Mouse (Mus musculus): Measurements from ENCODE around the gene Gpatch2l.
A peak's percentile ranks its signal among the peaks of the same experiment; 100 is the strongest.

Gene Gpatch2l

DNA sequence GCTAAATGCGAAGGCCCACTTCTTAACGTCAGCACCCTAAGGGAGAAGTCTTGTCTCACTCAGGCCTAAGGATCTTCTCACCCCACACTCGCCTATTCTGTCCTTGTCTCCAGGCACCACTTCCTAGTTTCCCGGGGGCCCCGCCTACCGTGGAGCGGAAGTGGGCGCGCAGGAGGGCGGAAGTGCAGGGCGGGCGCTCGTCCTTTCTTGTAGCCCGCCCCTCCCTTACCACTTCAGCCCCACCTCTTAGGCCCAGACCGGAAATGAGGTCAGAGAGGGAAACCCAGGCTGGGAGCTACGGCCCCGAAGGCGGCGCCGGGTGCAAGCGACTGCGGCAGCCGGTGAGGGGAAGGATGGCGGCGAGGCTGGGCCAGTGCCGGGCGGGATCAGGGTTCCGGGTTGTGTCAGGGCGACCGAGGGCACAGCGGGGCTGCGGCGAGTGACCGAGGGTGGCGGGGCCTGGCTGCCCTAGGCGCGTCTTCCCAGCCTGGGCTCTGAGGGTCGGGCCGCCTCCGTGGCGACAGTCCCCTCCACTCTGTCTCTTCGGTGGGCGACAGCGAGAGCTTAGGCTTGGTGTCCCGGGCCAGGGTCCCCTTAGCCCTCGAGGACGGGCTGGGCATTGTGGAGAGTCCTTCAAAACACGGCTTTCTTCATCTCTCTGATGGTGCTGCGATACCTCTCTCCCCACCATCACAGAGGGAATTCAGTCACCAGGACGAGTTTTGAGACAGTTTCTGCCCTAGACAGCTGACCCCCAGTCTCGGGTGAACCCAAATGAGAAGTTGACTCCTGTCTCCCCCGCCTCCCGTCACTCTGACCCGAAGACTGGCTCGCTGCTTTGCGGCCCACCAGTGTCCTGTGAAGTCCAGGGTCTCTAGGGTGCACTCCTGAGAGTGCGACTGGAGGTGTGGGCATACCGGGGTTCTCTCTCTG, at the start of gene Gpatch2l:
Gene Gpatch2l (plus strand): TSS at position 255 of the 933 bp plus-strand sequence.
- peak; percentile 97 for DNase-seq (ENCODE audit: low spot score)

DNA sequence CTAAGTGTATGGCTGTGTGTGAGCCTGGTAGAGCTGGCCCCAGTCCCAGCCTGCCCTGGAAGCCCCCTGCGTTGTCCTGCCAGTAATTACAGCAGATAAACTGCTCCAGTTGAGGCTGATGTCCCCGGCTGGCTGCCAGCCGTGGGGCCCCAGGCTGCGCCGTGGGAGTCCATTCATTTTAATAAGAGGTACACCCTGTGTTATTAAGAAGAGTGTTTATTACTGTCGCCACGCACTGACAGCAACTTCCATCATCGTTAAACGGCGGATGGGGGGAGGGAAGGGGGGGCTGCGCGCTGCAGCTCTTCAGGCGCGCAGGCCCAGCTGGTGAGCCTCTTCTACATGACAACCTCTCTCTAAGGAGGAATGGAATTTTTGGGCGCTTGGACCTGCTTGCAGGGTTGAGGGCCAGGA, 49.6 kb upstream of the Gpatch2l start:
- no peak for DNase-seq (ENCODE audit: low spot score)

DNA sequence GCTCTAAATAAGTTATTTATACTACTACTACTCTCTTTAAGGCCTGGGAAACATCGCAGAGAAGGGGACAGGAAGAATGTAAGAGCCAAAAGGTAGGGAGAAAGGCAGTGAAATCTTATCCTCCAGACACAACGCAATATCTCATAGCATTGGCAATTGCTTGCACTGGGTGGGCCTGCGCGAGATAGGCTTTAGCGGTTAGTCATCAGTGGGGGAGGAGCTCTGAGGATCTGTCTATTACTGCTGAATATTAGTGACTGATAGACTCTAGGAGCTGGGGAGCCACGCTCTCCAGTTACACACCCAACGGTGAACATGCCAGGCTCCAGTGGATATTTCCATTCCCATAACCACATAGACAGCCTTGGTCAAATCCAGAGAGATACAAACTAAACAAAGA, 44.7 kb upstream of the Gpatch2l start:
- no peak for DNase-seq (ENCODE audit: low spot score)

DNA sequence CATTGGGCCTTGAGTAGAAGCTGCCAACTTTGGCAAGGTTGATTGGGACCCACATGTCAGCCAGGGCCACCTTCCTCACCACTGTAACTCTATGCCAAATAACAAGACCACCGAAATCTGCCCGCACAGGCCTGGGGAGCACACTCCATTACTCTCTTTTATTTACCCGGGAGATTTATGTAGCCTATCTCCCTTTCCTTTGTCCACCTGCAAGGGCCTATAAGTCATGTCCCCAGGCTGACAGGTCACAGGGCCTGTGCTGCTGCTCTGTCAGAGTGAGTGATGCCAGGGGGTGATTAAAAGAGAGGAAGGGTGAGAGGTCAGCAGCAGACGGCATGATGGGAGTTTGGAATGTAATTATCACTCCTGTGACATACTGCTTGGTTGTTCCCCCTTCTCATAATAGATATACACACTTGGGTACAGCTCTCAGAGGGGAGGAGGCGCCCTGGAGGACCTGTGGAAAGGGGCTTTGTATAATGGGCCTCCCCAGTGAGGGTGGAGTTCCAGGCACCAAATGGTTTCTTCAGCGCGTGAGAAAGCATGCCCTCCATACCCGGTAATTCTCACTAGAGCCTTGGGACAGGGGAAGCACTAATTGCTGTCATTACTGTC, 38.1 kb upstream of the Gpatch2l start:
- no peak for DNase-seq (ENCODE audit: low spot score)

DNA sequence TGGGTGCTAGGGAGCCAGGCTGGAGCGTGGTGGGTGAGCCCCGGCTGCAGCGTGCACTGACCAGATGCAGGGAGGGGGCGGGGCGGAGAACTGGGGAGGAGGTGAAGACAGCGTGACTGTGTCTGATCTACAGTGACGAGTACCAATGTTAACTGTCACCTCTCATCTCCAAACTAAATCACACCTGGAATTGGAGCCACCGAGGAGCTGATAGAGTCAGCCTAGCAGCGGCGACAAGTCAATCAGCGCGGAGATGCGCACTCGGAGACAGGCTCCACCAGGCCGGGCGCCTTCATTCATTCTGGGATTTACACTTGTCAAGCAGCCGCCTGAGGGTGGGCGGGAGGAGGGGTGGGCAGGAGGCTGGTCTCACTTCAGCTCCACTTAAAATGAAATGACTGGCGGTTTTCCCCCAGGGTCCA, 30.5 kb upstream of the Gpatch2l start:
- DNase-seq (ENCODE audit: low spot score), result no peak

DNA sequence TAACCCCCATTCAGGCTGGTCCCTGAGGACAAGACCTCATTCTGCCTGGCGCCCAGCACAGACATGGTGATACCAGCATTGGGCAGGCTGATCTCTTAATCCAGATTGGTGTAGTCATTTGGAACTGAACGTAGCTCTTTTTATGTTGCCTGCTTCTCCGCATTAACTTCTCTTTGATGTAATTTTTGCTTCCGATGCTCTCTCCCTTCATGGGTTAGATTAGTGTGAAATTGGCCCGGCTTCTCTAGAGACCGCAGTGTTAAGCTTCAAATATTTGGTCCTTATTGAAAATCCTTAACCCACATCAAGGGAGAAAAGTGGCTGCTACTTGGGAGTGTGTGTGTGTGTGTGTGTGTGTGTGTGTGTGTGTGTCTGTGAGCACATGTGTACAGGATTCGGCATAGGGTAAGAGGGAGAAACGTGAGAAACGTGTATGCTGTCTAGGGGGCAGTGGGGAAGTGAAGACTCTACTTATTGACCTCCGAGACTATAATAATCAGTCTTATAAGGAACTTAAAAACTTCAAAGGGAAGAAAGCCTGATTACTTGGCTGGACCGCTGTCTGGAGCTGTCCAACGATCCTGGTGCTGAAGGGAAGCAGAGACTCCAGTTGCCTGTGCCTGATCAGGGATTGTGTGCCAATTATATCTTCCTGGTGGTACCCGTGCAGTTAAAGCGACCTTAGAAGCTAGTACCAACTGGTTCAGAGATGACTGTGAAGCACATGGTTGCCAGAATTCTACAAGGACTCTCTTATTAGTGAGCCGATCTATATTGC, 28.8 kb upstream of the Gpatch2l start:
- peak; percentile 57 for DNase-seq (ENCODE audit: low spot score)

DNA sequence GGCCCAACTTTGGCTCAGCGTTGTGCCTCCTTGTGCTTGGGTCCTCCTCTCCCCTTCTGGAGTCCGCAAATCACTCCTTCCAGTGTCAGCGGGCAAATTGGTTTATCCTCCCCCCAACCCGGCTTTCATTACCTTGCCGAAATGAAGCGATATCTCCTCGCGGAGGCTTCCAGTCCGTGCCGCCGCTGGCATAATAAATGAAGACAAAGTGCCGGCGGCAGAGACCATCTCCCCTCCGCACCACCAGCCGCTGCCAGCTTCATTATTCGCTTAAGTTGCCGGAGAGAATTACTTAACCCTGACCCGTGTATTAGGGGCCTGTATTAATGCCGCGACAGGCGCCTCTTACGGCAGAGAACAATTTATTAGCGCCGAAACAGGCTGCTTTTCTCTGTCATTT, 27.5 kb upstream of the Gpatch2l start:
- DNase-seq (ENCODE audit: low spot score), result no peak

DNA sequence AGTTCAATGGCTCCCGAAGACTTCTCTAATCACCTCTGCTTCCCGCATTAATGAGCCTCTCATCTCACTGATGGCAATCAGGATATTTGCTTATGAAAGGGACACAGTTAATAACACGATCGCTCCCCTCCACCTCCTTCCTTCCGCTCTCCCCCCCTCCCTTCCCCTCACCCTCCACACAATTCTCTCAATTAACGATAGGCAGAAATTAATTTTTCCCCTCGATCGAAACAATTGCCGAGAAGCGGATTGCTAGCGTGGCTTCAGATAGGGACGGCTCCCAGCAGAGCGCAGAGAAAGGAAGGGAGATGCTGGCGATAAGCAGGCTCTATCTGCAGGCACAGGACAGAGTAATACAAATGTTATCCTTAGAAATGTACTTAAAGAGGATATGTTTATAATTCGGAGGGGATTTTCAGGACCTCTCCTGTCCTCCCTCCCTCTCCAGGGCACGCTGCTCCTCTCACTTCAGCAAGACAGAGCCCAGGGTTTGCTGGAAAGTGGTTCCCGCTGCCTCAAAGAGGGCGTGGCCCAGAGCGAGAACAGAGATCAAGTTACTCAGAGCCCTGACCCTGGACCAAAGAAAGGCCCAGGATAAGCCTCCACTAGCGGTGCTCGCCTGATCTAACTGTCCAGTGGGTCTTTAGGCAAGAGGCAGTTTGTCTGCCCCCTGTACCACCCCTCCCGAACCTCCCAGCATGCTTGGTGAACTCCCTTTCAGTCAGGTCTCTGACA, 24.8 kb upstream of the Gpatch2l start:
- DNase-seq (ENCODE audit: low spot score), result no peak

DNA sequence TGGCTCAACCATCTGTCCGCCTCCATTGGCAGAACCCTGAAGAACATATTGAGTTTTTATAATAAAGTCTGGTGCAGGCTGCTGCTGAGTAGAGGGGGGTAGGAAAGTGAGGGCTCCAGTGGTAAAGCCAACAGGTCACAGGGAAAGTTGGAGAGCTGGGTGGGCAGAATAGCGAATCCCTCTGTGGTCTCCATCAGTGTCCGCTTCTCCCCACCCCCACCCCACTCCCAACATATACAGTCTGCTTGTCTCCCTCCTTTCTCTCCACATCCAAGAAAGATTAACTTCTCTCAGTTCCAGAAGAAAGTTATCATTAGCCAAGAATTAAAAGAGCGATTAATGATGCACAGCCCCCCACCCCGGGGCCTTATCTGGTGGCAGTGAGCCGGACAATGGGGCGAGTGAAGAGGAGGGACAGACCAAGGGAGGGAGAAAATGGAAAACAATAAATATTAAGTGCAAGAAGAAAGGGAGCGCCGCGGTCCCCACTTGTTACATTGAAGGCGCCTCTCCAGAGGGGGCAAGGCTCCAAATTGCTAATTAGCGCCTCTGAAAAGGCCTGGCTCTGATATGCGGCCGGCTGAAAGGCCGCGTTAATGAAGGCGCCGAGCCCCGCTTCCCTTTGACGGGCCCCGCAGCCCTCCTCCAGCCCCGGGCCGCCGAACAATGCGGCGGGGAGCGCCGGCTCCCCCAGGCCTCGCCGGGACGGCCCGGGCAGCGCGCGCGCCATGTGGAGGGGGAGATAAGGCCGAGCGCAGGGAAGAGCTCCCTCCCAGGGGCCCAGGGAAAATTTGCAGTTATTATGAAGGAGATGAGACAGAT, 21.2 kb upstream of the Gpatch2l start:
- no peak for DNase-seq (ENCODE audit: low spot score)

DNA sequence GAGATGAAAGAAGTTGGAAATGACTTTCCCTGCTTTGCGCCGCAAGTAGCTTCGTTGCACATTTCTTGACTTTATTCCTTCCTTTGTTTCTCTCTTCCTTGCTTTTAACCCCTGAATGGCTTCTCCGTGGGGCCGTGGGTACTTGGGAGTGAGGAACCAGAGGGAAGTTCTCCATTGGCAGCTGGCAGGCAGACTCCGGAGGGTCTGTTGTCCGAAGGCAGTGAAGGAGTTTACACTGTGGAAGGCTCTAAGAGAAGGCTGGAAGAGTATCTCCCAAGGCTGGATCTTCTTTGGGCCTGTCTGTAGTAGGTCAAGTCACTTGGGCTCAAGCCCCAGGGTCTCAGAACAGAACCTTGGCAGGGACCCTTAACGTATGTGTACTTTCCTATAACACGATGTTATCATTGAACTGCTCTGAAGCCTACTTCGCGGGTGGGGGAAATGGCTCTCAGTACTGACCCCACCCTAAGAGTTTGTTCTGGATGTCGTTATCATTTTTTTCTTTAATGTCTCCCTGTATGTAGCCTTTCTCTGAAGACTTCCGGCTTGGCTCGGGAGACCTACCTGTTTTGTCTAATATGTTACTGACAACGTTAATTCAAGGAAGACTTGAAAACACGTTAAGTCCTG, 20.5 kb upstream of the Gpatch2l start:
- DNase-seq (ENCODE audit: low spot score), result no peak

DNA sequence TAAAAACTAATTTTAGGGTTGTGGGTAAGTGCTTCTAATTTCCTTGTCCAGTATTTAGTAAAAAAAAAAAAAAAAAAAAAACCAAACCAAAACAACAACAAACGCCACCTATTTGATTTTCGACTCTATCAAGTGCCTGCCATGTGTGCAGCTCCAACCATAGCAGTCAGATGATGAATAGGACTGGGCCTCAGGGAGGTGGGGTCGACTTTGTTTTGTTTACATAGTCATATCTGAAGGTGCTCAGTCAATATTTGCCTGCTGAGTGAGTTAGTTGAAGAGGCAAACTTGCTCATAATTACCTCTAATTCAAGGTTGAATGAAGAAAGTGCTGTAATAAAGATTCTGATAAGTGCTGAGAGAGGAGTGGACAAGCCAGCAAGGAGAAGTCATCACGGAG, 7.4 kb upstream of the Gpatch2l start:
- DNase-seq (ENCODE audit: low spot score), result no peak

DNA sequence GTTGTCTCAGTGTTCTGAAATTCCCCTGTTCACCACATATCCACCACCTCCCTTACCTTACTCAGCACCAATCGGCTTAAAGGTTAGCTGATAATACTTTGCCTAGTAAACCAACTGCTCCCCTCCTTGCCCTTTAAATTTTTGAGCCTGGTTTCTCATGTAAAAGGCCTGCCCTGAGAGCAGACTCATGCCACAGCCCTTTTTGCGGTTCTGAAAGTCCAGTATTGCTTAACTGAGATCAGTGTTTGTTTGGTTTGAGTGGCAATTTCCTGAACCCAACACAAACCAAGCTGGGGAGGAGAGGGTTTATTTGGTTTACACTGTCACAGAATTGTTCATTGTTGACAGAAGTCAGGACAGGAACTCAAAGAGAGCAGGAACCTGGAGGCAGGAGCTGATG, 2.9 kb upstream of the Gpatch2l start:
- DNase-seq (ENCODE audit: low spot score), result no peak

DNA sequence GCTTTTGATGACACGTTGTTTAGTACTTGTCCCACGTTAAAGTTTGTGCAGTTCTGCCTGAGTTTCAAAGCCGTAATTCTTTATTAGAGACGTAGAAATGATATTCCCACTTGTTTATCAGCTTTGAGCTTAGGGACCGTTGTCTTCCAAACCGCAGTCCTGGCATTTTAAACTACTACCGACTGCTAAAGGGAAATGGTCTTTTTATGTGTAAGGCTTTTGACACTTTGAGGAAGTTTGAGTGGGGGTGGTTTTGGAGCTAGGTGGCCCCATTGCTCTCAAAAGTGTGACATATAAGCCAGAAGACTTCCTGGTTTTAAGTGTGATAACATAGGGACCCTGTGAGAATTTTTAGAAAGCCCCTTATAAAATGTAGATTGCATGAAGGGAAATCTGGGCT, 905 bp downstream of the Gpatch2l start:
- no peak for DNase-seq (ENCODE audit: low spot score)

DNA sequence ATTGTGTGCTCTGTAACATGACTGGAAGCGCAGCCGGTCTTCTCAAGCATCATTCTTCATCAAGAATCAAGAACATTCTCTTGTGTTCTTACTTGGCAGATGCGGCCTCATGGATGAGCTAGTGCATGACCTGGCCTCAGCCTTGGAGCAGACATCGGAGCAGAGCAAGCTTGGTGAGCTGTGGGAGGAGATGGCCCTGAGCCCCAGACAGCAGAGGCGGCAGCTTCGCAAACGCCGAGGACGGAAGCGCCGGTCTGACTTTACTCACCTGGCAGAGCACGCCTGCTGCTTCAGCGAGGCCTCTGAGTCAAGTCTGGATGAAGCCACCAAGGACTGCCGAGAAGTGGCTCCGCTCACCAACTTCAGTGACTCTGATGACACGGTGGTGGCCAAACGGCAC, 2.3 kb downstream of the Gpatch2l start:
- DNase-seq (ENCODE audit: low spot score), result no peak

DNA sequence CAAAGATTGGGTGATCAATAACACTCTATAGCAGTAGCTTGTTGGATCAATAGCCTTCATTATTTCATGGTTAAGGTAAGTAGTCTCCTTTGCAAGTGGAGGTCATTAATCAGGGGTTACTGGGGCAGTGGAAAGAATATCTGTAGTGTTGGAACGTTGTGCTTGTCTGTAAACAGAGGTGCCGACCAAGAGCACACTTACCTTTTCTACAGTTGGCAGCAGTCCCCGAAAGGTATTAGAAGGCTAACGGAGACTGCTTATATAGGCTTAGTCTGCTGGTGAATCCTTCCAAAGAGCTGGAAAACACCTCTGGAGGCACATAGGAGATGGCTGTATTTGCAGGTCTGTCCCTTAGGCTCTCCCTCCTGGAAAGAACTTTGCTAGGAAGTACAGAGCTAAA, 8.5 kb downstream of the Gpatch2l start:
- DNase-seq (ENCODE audit: low spot score), result no peak

DNA sequence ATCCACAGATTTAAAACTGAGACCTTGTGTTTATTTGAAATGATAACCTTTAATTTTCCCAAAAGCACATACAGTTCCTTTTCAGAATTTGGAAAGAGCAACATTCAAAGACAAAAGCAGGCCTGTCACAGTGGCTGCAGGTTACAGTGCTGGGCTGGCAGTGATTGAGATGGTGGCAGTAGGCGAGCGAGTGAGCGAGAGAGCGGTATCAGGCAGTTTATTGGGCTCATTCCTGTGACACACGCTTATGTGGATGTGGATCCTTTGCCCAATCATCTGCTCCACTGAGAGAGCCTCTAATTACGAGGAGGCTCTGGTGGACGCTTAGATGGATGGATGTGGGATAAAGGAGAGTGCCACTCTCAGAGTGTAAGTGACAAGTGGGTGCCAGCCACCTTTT, 13.3 kb downstream of the Gpatch2l start:
- no peak for DNase-seq (ENCODE audit: low spot score)

DNA sequence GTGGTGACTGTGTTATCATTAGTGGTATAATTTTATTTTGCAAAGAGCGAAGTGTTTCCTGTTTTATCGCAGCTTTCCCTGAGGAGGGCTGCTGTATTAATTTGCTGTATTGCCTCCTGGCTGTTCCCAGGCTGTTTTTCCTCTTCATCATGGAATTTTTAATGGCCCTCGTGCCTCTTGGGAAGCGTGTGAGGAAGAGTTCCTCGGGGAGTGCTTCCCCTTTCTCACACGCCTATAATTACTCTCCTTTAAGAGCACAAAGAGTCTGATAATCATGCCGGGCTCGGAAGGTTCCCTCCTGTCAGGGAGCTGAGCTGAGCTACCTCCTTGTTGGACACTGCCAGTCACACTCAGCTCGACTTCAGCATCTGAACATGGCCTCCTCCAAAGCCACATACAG, 30.0 kb downstream of the Gpatch2l start:
- no peak for DNase-seq (ENCODE audit: low spot score)

DNA sequence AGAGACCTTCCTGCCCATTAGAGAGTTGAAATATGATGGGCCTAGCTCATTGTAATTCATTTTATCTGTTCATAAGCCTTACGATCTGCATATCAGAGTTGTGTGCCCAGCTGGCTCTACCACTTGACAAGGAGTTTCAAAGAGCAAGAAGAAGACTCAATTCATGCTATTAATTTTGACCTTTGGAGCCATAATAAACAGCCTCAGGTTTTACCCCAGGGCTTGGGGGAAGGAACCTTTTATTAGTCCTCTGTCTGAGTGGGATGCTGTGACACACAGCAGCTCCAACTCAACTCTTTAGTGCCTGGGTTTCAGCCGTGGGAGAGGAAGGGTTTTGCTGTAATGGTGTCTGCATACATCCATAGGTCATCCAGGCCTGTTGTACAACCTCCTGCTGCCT, 32.6 kb downstream of the Gpatch2l start:
- no peak for DNase-seq (ENCODE audit: low spot score)

DNA sequence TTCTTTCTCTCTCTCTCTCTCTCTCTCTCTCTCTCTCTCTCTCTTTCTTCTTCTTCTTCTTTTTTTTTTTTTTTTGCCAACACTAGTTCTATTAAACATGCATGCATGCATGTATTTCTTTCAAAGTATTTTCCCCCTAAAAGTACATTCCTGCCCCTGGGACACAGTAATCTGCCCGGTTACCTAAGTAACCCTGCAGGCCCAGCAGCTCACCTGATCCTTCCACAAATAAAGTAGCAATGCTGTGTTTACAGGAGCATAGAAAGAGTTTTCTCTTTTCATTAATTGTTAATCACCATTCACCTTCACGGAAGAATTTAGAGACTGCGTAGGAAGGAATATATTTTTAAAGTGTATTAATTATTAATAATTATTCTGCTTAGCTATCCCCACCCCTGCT, 34.1 kb downstream of the Gpatch2l start:
- DNase-seq (ENCODE audit: low spot score), result no peak

DNA sequence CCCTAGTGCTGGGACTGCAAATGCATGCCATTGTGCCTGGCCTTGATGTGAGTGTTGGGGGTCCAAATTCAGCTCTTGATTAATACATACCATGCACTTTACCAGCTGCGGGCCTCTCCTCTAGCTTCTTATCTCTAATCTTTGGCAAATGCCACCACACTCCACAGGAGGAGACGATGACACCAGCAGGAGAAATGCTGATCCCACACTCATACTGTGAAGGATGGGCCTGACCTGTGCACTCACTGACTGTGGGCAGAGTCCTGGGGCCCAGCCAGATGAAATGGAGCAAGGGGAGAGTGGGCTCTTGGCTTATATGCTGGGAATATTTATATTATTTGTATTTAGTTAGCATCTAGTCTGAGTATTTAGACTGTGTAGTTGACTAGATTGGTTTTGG, 34.8 kb downstream of the Gpatch2l start:
- no peak for DNase-seq (ENCODE audit: low spot score)

DNA sequence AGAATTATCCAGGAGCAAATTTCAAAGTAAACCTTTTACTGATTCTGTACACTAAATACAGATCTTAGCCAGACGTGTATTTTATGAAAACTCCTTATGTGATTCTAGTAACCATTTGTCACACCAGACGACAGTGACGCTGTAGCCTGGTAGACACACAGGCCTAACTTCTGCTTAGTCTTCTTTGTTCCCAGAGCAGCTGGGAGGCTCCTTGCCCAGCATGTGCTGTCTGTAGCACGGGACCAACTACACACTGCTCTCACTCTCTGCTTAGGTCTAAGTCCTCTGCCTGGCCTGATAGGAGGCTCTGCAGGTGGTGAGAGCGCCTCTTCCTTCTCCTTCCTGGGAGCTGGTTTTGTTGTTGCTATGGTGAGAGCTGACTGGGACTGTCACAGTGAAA, 35.2 kb downstream of the Gpatch2l start:
- DNase-seq (ENCODE audit: low spot score), result no peak
